Mouse (Mus musculus) liver (tissue): Measurements from ENCODE around the gene Sgk2.

Experiments used
- DNase-seq: peaks from one replicate; pipeline ENCODE4 v3.0.0-alpha.2; 2020; ENCODE audit warnings: mixed read lengths

Gene Sgk2

DNA sequence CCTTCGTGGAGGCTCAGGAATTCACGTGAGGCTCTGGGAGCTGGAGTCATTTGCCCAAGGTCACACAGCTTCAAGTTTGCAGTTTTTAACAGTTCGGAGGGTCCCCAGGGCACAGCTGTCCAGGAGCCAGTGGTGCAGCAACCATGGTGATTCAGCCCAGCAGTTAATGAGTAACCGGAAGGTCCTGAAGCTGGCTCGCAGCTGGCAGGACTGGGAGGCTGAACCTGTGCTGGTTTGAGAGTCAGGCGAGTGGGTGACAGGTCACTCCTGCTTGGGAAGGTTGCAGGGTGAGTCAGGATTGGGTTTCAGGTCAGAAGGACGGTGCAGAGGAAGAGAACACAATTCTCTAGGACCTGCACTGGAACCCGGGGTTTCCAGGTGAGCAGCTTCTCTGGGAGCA lies at the start of gene Sgk2:
TSS of gene Sgk2 (plus strand) at position 113 of the 400 bp plus-strand sequence.
- DNase-seq = peak; percentile 58

DNA sequence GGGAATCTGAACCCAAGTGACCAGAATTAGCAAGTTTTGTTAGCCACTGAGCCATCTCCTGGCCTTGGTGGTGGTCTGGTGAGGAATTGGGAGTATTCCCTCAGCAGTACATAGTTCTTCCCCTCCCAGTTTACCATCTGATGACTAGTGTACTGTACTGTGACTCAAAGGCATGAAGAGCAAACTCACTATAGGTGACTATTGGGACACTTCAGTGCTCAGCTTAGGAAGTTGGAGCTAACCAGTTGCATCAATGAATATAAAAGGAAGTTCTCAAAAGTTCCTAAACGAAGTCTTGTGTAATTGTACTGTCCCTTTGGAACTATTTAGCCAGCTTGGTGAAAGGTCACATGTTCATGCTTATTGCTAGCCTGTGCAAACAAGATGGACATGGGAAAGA lies 47.6 kb upstream of the Sgk2 start:
- no peak for DNase-seq

DNA sequence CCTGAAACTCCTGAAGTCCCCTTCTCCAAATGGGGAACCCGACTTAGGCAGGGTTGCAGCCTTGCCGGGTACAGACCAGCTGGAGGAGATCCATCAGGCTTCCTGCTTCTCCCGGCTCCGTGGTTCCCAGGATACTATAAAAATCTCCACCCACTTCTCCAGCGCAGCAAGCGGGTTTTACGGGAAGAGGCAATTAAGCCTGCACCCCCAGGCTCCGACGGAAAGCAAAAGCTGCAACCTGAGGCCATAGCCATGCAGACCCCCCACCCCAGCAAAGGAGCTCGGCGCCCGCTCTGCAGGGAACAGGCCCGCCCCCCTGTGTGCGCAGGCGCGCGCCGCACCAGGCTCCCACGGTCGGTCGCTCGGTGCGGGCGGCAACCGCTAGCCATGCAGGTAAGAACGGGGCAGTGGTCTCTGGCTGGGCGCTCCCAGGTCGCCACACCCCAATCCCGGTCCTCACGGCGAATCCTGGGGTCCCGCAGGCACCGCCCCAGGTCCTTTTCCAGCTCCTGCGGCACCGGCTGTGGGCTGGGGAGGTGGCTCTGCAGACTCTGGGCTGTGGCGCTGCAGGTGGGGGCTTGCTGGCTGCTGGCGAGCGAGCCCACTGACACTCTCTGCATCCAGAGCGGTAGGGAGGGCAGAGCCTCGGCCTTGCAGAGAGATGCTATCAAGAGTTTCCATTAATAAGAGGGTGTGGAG lies 43.8 kb upstream of the Sgk2 start, which contains the start of gene L3mbtl1:
TSS of gene L3mbtl1 (plus strand) at position 325 of the 699 bp plus-strand sequence.
- no peak for DNase-seq

DNA sequence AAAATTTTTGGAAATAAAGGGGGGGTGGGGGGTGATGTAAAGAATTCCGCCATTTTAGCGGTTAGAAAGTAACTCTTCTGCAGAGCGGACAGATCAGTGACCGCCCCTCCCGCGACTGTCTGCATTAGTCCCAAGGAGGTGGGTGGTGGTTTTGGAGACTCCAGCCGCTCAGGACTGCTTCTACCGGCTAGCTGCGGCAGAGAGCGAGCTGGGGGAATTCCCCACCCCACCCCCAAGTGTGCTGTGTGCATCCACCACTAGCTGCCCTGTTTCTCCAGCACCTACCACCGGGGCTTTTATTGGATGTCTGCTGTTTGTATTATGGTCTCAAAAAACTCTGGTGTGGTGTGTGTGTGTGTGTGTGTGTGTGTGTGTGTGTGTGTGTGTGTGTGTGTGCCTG lies 43.2 kb upstream of the Sgk2 start:
- DNase-seq = no peak

DNA sequence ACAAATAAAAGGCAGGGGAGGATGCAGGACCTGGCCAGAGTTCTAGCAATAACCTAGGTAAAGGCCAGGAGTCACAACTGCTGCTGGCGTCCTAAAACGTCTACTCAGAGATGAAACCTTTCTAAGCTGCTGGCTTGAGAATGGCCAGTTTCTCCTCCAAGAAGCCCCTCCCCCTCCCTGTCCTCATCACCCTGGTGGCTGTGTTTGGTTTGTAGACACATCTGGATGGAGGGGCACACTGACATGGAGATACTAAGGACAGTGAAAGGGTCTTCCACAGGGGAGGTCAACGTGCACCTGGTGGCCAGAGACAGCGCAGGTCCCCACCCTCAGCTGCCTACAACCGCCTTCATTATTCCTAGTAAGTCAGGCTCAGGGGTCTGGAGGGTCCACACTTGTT lies 40.2 kb upstream of the Sgk2 start:
- DNase-seq = no peak

DNA sequence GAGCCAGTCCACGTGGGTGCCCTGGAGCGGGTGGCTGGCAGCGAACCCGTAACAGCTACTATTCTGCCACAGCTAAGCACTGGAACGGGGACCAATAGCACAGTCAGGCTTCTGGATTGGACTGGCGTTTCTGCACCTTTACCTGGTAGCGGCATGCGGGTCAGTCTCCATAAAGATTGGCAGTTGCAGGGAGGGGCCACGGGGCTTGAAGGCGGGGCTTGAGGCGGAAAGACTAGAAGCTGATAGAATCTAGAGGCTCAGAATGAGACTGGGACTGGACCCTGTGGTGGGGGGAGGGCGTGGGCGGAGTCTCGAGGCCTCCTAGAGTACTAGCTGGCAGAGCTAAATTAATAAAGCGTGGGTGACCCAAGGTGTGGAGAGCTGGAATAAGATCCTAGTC lies 39.4 kb upstream of the Sgk2 start:
- DNase-seq = peak; percentile 58

DNA sequence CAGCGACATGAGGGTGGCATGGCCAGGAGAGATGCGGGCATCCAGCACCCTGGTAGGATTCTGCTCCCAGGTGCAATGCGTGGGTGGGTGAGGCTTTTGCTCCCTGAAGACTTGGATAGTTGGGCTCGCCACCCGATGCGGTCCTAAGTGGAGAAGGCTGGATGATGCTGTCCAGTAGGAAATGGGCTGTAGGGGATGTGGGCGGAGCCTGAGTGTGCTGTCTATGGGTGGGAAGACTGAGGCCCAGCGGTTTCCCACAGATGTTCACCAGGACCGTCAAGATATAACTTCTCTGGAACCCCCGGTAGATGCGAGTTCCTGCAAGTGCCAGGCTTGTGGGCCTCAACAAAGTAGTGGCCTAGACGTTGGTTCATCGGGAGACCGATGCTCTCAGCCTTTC lies 38.9 kb upstream of the Sgk2 start:
- peak; percentile 34 for DNase-seq

DNA sequence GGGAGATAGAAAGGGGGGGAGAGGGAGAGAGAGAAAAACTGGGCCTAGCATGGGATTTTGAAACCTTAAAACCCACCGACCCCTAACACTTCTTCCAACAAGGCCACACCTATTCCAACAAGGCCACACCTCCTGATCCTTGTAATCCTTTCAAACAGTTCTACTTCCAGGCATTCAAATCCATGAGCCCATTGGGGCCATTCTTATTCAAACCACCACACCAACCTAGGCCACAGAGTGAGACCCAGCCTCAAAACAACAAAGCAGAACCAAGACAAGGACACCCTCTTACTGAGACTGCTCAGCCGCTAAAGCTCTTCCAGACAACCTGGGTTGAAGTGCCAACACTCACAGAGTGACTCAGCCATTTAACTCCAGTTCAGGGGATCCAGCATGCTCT lies 36.4 kb upstream of the Sgk2 start:
- no peak for DNase-seq

DNA sequence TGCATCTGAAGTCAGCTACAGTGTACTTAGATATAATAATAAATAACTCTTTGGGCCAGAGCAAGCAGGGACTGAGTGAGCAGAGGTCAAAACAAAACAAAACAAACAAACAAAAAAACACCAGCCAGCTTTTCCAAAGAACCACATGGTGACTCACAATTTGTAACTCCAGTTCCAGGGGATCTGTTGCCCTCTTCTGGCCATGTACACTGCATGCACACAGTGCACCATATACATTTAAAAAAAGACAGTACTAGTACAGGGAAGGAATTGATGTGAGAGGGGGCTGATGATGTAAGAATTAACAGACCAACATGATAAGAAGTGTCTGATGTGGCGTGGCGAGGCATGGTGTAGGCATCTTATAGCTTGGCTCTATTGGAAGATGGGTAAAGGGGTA lies 30.3 kb upstream of the Sgk2 start:
- DNase-seq = no peak

DNA sequence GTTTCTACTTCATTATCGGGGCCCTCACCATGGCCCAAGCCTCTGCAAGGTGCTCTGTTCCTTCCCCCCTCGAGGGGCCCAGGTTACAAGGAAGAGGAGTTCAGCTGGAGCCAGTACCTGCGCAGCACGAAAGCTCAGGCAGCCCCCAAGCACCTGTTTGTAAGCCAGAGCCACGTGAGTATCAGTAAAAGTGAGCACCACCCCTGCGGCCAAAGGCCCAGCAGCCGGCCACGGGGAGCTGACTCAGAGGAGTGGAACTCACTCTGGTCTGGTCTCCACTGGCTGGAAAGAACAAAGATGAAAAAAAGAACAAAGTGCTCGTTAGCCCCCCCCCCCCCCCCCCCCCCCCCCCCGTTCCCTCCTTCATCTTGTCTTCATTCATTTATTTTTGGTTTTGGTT lies 25.8 kb upstream of the Sgk2 start:
- no peak for DNase-seq

DNA sequence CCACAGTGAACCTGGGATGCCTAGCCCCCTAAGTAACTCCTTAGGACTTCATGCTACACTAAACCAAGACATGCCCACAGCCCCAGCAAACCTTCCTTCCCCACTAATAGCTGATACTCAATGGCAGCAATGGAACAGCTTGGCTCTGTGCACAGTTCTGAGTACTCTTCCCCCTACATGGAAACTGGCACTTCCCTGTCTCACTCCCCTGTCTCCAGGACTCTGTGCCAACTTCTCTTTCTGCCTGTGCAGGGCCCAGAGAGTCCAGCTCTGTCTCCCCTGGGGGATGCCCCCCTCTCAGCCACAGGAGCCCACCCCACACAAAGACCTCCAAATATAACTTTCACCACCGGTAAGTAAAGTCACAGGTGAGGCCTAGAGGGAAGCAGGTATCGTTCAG lies 20.4 kb upstream of the Sgk2 start:
- DNase-seq = no peak

DNA sequence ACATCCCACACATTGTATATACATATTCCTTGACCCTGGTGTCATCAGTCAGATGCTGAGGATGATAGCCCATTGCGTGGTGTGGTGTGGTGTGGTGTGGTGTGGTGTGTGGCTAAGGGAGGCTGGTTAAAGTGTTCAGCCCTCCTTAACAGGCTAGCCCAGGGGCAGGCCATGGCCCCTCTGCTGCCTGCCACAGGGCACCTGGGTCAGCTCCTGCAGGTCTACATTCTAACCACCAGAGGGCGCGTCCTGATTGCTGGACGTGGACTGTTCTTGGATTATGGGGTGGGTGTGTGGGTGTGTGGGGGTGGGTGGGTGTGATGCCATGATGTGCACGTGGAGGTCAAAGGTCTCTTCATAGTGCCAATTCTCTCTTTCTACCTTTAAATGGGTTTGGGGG lies 18.8 kb upstream of the Sgk2 start:
- peak; percentile 39 for DNase-seq

DNA sequence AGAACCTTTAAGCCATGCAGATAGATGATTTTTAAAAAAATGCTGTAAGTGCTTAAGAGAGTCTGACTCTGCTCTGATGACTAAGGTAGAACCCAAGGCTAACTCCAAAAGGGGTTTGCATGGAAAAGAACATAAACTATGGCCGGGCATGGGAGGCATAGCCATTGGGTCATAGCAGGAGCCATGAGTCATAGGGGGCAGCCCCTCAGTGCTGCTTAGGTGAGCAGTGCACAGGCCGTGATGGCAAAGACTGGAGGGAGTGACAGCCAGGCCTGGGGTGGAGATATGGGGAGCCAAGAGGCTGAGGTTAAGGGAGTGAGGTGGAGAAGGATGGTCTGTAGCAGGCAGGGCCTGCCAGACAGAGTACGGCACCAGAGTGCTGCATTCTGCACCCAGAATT lies 18.0 kb upstream of the Sgk2 start:
- DNase-seq = no peak

DNA sequence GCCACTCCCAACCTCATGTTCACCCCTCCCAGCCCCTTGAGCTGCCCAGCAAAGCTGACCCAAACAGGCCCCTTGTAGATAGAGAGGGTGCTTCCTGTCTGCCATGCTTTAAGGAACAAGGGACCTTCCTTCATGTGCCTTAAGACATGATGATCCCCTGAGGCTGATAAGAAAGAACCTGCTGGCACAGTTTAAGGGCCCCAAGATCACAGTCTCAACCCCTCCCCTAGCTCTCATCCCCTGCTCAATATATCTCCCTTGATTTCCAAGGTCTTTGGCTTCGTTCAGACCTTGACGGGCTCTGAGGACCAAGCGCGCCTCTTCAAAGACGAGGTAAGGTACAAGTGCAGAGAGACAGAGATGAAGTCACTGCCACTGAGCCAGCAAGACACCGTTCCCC lies 16.2 kb upstream of the Sgk2 start:
- no peak for DNase-seq

DNA sequence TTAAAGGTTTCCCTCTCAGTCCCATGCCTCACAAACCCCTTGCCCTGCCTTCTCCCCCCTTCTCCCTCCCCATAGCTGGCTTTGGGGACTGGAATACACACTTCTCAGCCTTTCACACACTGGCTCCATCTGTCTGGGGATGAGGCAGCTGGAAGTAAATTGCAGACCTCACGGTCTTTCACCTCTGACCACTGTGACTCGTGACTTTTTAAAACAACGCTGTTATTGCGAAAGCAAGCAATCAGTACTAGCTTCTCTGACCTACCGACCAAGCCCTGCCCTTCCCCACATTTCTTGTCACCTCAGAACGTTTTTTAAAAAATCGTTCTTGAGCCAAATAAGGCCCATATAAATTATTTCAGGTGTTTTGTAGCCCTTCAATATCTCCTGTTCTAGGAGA lies 14.4 kb upstream of the Sgk2 start:
- DNase-seq = no peak

DNA sequence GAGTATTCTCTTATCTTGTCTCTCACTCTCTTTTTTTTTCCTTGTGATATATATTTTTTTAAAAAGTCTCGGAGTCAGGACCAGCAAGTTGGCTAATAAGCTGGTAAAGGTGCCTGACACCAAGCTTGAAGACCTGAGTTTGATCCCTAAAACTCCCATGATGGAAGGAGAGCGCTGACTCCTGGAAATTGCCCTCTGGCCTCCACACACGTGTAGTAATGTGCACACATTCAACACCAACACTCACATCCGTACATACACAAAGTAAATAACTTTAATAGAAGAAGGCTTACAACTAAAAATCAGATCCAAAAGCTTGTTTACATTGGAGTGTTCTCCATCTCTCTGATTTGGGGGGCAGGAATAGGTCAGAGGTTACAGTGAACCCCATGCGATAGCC lies 13.9 kb upstream of the Sgk2 start:
- no peak for DNase-seq

DNA sequence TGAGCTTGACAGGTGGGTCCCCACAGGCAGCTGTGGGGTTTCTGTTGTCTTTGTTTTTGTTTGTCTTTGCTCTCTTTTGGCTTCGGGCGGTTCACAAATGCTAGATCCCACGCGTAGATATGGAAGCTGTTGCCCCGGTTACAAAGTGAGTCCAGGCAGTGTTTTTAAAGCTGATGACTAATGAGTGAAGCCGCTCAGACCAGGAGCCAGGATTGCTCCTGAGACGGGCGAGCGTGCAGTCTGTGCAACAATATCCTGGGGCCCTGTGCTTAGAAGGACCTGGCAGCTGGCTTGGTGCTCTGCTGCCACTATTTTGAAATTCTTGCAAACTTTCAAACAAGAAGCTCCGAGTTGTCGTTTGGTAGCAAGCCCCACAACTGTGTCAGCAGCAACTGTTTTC lies 13.5 kb upstream of the Sgk2 start:
- DNase-seq = no peak

DNA sequence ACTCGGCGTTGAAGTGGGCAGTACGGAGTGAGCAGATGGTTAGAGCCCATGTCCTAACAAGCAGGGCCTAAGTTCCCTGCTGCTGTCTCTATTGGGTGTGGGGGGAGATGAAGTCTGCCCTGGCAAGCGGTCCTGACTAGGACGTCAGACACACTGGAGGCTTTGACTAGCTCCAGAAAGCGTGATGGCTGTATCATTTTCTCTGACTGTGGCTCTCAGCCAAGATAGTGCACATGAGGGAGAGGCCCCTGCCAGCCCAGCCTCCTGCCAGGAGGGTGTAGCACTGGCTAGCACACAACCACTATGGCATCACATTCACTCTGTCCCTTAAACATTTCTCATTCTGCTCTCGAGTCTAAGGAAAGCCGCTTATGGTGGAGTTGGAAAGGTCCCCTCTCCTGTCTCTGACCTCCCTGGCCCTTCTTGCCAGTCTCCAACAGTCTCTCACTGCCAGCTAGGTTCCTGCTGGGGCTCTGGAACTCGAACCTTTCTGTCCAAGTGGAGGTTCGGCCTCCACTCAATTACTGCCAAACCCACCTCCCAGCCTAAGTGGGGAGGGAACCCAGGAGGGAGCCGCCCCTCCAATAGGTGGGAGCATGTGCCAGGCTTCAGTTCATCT lies 11.9 kb upstream of the Sgk2 start:
- no peak for DNase-seq

DNA sequence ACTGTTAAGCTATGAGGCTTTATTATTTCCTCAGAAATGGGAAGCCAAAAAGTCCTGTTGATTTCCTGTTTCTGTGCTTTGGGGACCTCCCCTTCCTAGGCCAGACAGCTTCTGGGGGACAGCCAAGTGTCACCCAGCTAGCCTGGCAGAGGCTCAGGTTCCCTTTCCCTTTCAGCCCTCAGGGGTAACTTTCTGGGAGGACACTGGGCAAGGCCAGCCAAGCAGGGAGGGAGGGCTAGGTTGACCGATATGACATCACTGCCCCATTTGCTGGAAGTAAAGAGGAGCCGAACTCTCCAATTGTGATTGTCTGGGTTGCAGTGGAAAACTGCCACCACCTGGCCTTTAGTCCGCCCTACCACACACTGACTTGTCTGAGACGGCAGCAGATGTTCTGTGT lies 11.1 kb upstream of the Sgk2 start:
- DNase-seq = no peak

DNA sequence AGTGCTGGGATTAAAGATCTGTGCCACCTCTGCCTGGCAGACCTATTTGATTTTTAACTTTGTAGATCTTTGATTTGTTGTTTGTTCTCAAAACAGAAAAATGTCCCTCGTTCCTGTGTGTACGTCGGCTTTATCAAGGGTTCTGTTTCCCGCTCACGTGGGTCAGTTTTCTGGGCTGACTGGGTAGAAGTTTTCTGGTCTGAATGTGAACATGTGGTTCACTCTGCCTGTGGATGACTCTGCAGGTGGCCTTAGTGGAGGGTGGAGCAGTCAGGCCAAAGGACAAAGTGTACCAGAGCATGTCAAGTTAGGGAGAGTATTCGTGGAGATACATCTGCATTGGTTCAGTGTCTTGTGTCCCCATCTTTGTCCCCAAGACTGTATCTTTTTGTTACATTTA lies 2.7 kb upstream of the Sgk2 start:
- DNase-seq = no peak

DNA sequence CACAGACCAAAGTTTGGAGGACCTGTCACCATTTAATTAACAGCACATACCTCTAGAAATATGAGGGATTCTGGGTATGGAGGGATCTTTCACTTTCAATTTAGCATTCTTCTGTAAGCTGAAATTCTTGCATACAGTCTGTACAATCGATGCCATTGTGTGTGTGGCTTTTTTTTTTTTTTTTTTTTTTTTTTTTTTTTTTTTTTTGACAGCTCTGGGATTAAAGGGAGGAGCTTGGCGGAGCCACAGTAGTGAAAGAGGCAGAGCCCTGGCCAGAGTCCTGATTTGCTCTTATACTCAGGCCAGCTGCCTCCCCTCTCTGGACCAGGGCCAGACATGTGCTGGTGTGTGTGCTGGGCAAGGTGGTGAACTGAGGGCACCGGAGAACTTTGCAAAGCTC lies 1.2 kb upstream of the Sgk2 start:
- peak; percentile 30 for DNase-seq

DNA sequence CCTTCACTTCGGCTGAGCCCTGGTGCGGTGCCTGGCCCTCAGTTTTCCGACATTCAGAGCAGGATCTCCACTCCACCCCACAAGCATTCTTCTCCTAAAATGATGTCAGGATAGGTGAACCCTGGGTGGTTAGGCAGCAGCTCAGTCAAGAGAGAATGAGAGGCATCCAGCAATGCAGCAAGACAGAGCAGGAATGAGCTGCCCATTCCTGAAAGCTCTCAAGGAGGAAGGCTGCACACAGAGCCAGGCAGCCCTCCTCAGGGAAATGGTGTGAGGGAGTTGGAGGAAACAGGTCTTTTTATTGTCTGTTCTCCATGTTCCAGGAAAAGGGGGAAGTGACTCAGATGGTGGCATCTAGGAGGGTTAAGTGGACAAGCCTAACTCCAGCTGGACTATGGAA lies 366 bp upstream of the Sgk2 start:
- DNase-seq = no peak

DNA sequence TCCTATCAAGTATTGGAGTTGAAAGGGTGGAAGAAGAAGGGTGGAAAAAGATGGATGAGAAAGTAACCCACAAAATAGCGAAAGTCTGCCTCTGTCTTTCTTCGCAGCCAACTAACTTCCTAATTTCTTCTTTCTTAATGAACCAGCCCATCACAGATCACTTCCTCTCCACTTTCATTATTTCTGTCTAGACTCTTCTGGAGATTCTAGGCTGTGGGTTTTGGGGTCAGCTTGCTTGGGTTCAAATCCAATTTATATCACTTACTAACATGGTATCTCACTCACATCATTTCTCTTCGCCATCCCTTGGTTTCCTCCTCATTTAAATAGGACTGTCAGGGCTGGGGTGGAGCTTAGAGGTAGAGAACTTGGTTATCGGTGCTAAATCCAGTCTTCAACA lies 1.1 kb downstream of the Sgk2 start:
- no peak for DNase-seq

DNA sequence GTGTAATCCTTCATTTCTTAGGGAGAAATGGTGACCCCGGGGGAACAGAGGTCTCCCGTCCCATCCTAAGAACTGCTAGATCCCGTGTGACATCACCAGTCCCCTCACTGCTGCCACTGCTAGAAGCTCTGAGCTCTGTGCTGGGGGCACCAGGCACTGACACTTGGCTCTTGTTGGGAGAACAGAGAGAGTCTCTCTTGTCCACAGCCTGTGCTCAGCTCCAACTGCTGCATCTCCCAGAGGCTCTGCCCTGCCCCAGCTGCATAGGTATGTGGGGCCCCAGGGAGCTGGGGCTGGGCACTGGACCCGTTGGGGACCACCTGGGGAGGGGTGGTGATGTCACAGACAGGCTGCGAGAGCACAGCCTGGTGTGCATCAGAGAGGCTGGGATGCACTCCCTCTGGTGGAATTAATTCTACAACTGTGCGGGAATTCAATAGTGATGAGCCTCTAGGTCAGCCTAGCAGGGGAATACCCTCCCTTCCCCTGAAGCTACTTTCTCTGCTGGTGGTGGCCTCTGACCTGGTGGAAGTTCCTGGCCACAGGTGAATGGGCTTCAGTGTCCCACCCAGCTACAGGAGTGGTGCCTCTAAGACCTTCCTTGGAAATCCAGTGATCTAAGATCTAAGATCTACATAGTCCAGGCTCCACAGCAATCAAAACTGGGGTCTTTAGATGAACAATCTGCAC lies 4.4 kb downstream of the Sgk2 start:
- DNase-seq = no peak

DNA sequence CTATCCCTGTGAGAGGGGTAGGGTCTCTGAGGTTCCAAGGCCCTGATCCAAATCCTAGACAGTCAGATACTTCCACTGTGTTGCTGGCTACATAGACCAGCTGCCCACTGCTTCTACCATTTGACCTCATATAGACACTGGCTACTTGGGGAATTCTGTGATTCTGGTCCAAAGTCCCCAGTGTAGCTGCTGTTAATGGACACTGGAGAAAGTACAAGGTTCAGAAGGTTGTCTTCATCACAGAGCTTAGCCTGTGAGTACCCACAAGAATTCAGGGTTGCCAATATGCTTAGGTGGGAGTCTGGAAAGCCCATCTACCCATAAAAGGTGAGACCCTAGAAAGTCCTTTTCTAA lies 4.9 kb downstream of the Sgk2 start:
- no peak for DNase-seq
